Mouse (Mus musculus) cerebellum, adult 2 months (tissue): ENCODE data around the gene Vpreb3.

ENCODE experiments used
- CTCF ChIP-seq: fragments of 200-500 bp; IDR thresholded peaks from 2 replicates; pipeline ENCODE4 v1.5.1; 2011; ENCODE audit warnings: low read depth, mild to moderate bottlenecking, control low read depth, low read length, moderate library complexity, borderline replicate concordance; ENCODE audit not compliant: insufficient read depth
- POLR2A ChIP-seq: fragments of 200-500 bp; IDR thresholded peaks from 2 replicates; pipeline ENCODE4 v1.6.1; 2011; ENCODE audit warnings: low read length, control low read depth, borderline replicate concordance; ENCODE audit not compliant: insufficient read depth

GRCm38 (mm10) chr10:75926396-75926795 lies 16.5 kb upstream of the Vpreb3 start:
- TF ChIP-seq CTCF (no peak), POLR2A (no peak)
